Mouse (Mus musculus) midbrain, postnatal 0 days (tissue): Measurements from ENCODE around the gene Sh3d21. TPM values are rescaled to one million over a fixed set of nuclear protein-coding genes. Genes with fewer than 3 reads are reported as not detected.

Experiments used
- ATAC-seq: fragments of 200-750 bp; cut with Nextera tagmentation; 2 replicates; pipeline ENCODE4 v1.8.0; 2017; ENCODE audit warnings: moderate number of reproducible peaks, mild to moderate bottlenecking, moderate TSS enrichment, moderate library complexity; ENCODE audit not compliant: low FRiP score
- DNase-seq: peaks from one replicate; pipeline ENCODE4 v3.0.0-alpha.2; 2015; ENCODE audit warnings: low spot score
- H3K27ac ChIP-seq: fragments of 300-500 bp; sonication (generic); 2 replicates; pipeline ENCODE4 v1.5.1; 2014; ENCODE audit warnings: low read depth, mild to moderate bottlenecking, low read length, mixed read lengths
- H3K27me3 ChIP-seq: fragments of 300-500 bp; sonication (generic); 2 replicates; pipeline ENCODE4 v1.6.1; 2014; ENCODE audit warnings: low read length, control low read depth, mixed read lengths; ENCODE audit not compliant: insufficient read depth
- H3K36me3 ChIP-seq: fragments of 300-500 bp; sonication (generic); 2 replicates; pipeline ENCODE4 v1.6.1; 2014; ENCODE audit warnings: low read length, control low read depth, mixed read lengths; ENCODE audit not compliant: insufficient read depth
- H3K4me1 ChIP-seq: fragments of 300-500 bp; sonication (generic); 2 replicates; pipeline ENCODE4 v1.6.1; 2014; ENCODE audit warnings: mild to moderate bottlenecking, control low read depth, antibody characterized with exemption, low read length, mixed read lengths; ENCODE audit not compliant: insufficient read depth
- H3K4me2 ChIP-seq: fragments of 300-500 bp; sonication (generic); 2 replicates; pipeline ENCODE4 v1.6.1; 2014; ENCODE audit warnings: low read depth, mild to moderate bottlenecking, low read length, mixed read lengths; ENCODE audit not compliant: poor library complexity, severe bottlenecking
- H3K4me3 ChIP-seq: fragments of 300-500 bp; sonication (generic); 2 replicates; pipeline ENCODE4 v1.5.1; 2014; ENCODE audit warnings: low read depth, mild to moderate bottlenecking, low read length, moderate library complexity
- H3K9ac ChIP-seq: fragments of 300-500 bp; sonication (generic); replicated peaks from 2 replicates; pipeline ENCODE4 v1.6.1; 2014; ENCODE audit warnings: mild to moderate bottlenecking, low read length, moderate library complexity, mixed read lengths; ENCODE audit not compliant: poor library complexity, severe bottlenecking
- H3K9me3 ChIP-seq: fragments of 300-500 bp; sonication (generic); 2 replicates; pipeline ENCODE4 v1.6.1; 2016; ENCODE audit warnings: low read length, control low read depth
- CTCF ChIP-seq: IDR thresholded peaks from 2 replicates; pipeline ENCODE4 v1.5.1; 2016; ENCODE audit warnings: antibody characterized with exemption, mild to moderate bottlenecking
- WGBS: fragments of 180-500 bp; shearing (Covaris S2); extraction: QIAGEN DNeasy Blood & Tissue Kit; methylation state at CpG from one replicate; pipeline ENCODE4 v1.1.7; 2014; 5-methylcytosine and 5-hydroxymethylcytosine counted together
- polyA plus RNA-seq: library from polyadenylated mRNA; unstranded; fragments of >200 nt; fragmentation: Nextera tagmentation; extraction: Ambion mirVana; gene quantifications from 2 replicates; pipeline ENCODE4 v1.2.1, GENCODE M21; 2015
- total RNA-seq: library from RNA; depleted of rRNA; stranded (reverse); fragments of >200 nt; gene quantifications from 2 replicates; pipeline ENCODE4 v1.2.3, GENCODE M21; 2014

Sh3d21 gene
- total and polyA plus RNA-seq, 2 experiments from 2014 or later = 2.7 to 2.9 TPM

DNA sequence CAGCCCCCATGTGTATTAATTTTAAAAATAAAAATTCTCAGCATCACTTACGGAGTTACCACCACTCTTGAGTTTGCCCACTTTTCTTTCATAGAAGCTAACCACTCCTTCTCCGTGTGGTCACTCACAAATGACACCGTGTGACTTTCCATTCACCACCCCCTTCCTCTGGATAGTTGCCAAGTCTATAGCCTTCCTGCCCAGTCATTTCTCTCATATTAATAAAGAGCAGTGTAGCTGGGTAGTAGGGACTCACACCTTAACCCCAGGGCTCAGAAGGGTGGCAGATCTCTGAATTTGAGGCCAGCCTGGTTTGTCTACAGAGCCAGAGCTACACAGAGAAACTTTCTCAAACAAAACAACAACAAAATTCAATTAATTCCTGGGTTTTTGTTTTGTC lies 34.2 kb upstream of the Sh3d21 start:
- Histone ChIP-seq H3K4me2 (no peak overlapping the region), H3K9ac (no peak overlapping the region), H3K27me3 (no peaks in the 10 kb centered on the region), H3K27ac (no peak overlapping the region), H3K9me3 (no peaks in the 10 kb centered on the region), H3K36me3 (peaks cover 7% of the 10 kb centered on the region; the same call in 1 of the 2 replicates), H3K4me3 (no peak overlapping the region), H3K4me1 (0 out of 2 replicates have a peak, but pooled peaks cover 3% of the 10 kb centered on the region)
- ATAC-seq (no peak), DNase-seq (no peak)
- 69% methylated on average over 3 of the region's 3 CpGs for WGBS
- no peak for TF ChIP-seq CTCF

DNA sequence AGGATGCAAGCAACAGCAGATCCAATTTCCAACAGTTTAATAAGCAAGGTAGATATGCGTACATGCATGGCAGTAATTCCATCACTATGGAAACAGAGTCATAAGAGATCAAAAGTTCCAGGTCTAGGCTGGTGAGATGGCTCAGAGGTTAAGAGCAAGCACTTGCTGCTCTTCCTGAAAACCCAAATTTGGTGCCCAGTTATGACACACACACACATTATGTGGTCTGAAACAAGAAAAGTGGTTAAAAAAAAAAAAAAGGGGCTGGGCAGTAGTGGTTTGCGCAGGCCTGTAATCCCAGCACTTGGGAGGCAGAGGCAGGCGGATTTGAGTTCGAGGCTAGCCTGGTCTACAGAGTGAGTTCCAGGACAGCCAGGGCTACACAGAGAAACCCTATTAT lies 31.6 kb upstream of the Sh3d21 start:
- 95% methylated on average over 4 of the region's 4 CpGs for WGBS
- no peak for DNase-seq
- no peak for ATAC-seq

DNA sequence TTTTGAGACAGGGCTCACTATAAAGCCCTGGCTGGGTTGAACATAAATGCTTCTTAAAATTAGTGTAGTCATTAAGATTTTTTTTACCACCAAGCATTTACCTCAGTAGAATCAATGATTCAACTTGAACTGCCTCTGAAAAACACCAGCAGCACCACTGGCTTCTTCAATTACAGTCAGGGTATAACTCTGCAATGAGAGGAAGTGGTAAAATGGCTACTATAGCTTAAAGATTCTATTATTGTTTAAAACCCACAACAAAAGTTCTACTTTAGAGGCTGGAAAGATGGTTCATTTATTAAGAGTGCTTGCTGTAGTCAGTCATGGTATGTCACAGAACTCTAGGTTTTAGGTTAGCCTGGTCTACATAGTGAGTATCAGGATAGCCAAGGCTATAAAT lies 30.9 kb upstream of the Sh3d21 start:
- H3K9ac ChIP-seq = no peak overlapping the region
- DNase-seq (no peak), ATAC-seq (no peak)
- no peaks in the 10 kb centered on the region for H3K9me3 ChIP-seq
- H3K4me3 ChIP-seq = no peak overlapping the region
- no peaks in the 10 kb centered on the region for H3K27me3 ChIP-seq
- no peak overlapping the region for H3K4me2 ChIP-seq
- H3K27ac ChIP-seq = no peak overlapping the region
- no peaks in the 10 kb centered on the region for H3K4me1 ChIP-seq
- no peak for TF ChIP-seq CTCF
- H3K36me3 ChIP-seq = peaks cover 15% of the 10 kb centered on the region; the same call in 1 of the 2 replicates

More for the DNA sequence above, 31.6 kb upstream of the Sh3d21 start:
- H3K36me3 ChIP-seq = peaks cover 15% of the 10 kb centered on the region; the same call in 1 of the 2 replicates
- no peaks in the 10 kb centered on the region for H3K4me1 ChIP-seq
- H3K27me3 ChIP-seq = no peaks in the 10 kb centered on the region
- H3K4me3 ChIP-seq = no peak overlapping the region
- no peaks in the 10 kb centered on the region for H3K9me3 ChIP-seq
- no peak overlapping the region for H3K4me2 ChIP-seq
- no peak for TF ChIP-seq CTCF
- no peak overlapping the region for H3K27ac ChIP-seq
- no peak overlapping the region for H3K9ac ChIP-seq

DNA sequence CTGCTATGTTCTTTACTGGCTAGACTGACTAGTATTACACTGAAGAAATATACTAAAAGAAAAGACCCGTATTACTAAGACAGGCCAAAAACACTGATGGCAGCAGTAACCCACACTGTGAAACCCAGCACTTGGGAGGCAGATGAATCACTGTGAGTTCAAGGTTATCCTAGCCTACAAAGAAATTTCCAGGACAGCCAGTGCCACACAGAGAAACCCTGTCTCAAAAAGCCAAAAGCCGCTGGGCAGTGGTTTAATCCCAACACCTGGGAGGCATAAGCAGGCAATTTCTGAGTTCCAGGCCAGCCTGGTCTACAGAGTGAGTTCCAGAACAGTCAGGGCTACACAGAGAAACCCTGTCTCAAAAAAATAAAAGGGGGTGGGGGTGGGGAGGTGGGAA lies 27.3 kb upstream of the Sh3d21 start:
- no peak for TF ChIP-seq CTCF
- Histone ChIP-seq H3K4me3 (no peak overlapping the region), H3K4me2 (no peak overlapping the region), H3K27ac (no peak overlapping the region), H3K27me3 (no peaks in the 10 kb centered on the region), H3K9ac (no peak overlapping the region), H3K4me1 (no peaks in the 10 kb centered on the region), H3K9me3 (no peaks in the 10 kb centered on the region), H3K36me3 (peaks cover 22% of the 10 kb centered on the region; the same call in 1 of the 2 replicates)
- ATAC-seq (no peak), DNase-seq (no peak)
- 93% methylated on average over 2 of the region's 2 CpGs for WGBS

DNA sequence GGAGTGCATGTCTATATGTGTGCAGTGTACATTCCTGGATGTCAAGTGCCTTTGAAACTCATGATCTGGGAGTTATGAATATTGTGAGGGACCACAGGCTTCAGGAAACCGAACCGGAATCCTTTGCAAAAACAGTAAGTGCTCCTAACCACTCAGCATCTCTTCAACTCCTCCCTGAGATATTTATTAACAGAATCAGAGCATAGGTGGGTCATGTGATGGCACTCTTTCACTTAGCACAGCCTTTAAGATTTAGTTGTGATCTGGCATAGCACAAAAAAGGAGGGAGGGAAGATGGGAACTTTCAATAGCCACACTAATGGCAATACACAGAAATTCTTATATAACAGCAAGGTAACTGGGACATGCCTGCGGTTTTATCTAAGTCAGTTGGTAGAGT lies 23.8 kb upstream of the Sh3d21 start:
- no peak overlapping the region for H3K9ac ChIP-seq
- no peak overlapping the region for H3K4me2 ChIP-seq
- H3K4me3 ChIP-seq = no peak overlapping the region
- ATAC-seq (no peak), DNase-seq (no peak)
- H3K27ac ChIP-seq = no peak overlapping the region
- H3K36me3 ChIP-seq = peaks cover 12% of the 10 kb centered on the region; the same call in 1 of the 2 replicates
- no peaks in the 10 kb centered on the region for H3K4me1 ChIP-seq
- 90% methylated on average over 3 of the region's 3 CpGs for WGBS
- TF ChIP-seq CTCF = no peak
- no peaks in the 10 kb centered on the region for H3K27me3 ChIP-seq
- no peaks in the 10 kb centered on the region for H3K9me3 ChIP-seq

DNA sequence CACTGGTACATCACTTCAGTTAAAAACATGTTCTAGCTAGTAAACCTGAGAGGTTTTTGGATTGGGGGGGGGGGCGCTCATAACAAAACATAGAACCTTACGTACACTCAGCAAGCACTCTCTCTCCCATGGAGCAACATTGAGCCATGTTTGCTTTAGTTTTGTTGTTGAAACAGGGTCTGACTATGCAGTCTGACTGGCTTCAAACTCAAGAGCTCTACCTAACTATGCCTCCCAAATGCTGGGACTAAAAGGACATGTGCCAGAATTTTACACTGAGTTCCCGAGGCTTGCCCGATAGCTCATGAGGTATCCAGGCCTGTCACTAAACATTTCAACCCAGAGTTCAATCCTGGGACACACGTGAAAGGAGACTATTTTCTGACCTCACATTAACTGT lies 19.7 kb upstream of the Sh3d21 start:
- Histone ChIP-seq H3K9me3 (no peaks in the 10 kb centered on the region), H3K27ac (no peak overlapping the region), H3K36me3 (peaks cover 16% of the 10 kb centered on the region), H3K9ac (no peak overlapping the region), H3K27me3 (no peaks in the 10 kb centered on the region), H3K4me1 (no peaks in the 10 kb centered on the region), H3K4me3 (no peak overlapping the region), H3K4me2 (no peak overlapping the region)
- ATAC-seq = no peak
- DNase-seq = no peak
- 90% methylated on average over 5 of the region's 5 CpGs for WGBS
- TF ChIP-seq CTCF = no peak
